Mouse (Mus musculus) MN1 (cell line): ENCODE measurements around the gene Stat6.
"Not testable (repeated sequence)": the region's sequence is repeated elsewhere in the genome, so short reads cannot be mapped to it uniquely, and the experiment has no call there.

Source experiments
- DNase-seq: peaks from one replicate; pipeline ENCODE4 v3.0.0-alpha.2; 2016; ENCODE audit warnings: low spot score

Gene Stat6

GRCm38 (mm10) chr10:127652906-127653638 is 10.3 kb downstream of the Stat6 start:
- DNase-seq: no peak

- no peak for DNase-seq
Observed at GRCm38 (mm10) chr10:127654970-127655579, 12.3 kb downstream of the Stat6 start.

- DNase-seq: not testable (repeated sequence)
Observed at GRCm38 (mm10) chr10:127657617-127658016, 14.8 kb downstream of the Stat6 start.

GRCm38 (mm10) chr10:127658076-127658475 is 15.3 kb downstream of the Stat6 start:
- DNase-seq: no peak

- no peak for DNase-seq
Observed at GRCm38 (mm10) chr10:127659551-127659950, 16.8 kb downstream of the Stat6 start.

GRCm38 (mm10) chr10:127661291-127661914 is 18.6 kb downstream of the Stat6 start:
- no peak for DNase-seq

GRCm38 (mm10) chr10:127661915-127662663 is 19.3 kb downstream of the Stat6 start:
- DNase-seq: peak; percentile 40

GRCm38 (mm10) chr10:127662666-127663253 is 20.0 kb downstream of the Stat6 start:
- no peak for DNase-seq

GRCm38 (mm10) chr10:127663590-127663989 is 20.8 kb downstream of the Stat6 start:
- no peak for DNase-seq

GRCm38 (mm10) chr10:127664166-127664565 is 21.4 kb downstream of the Stat6 start:
- DNase-seq: no peak

- no peak for DNase-seq
Observed at GRCm38 (mm10) chr10:127664891-127665290, 22.1 kb downstream of the Stat6 start.

GRCm38 (mm10) chr10:127665366-127666181 is 22.8 kb downstream of the Stat6 start:
- peak; percentile 22 for DNase-seq

- peak; percentile 73 for DNase-seq
Observed at GRCm38 (mm10) chr10:127666501-127667268, 23.9 kb downstream of the Stat6 start, which contains the start of gene Nemp1. Nemp1 (plus strand) TSS chr10:127666901.

- DNase-seq: peak; percentile 81
Observed at GRCm38 (mm10) chr10:127667269-127668092, 24.7 kb downstream of the Stat6 start.

- DNase-seq: peak; percentile 59
Observed at GRCm38 (mm10) chr10:127668093-127669050, 25.6 kb downstream of the Stat6 start, which contains the start of gene Nab2. Nab2 (minus strand) TSS chr10:127668568.

- DNase-seq: peak; percentile 14
Observed at GRCm38 (mm10) chr10:127669170-127669569, 26.4 kb downstream of the Stat6 start.

GRCm38 (mm10) chr10:127670185-127670584 is 27.4 kb downstream of the Stat6 start:
- DNase-seq: no peak

GRCm38 (mm10) chr10:127671276-127671675 is 28.5 kb downstream of the Stat6 start:
- DNase-seq: no peak
